Mouse (Mus musculus) heart, embryonic 15.5 days (tissue): Measurements from ENCODE around the gene Rnf185. TPM values are rescaled to one million over a fixed set of nuclear protein-coding genes. Genes with fewer than 3 reads are reported as not detected.

Source experiments
- ATAC-seq: fragments of 200-750 bp; cut with Nextera tagmentation; replicated peaks from 2 replicates; pipeline ENCODE4 v1.8.0; 2017; ENCODE audit warnings: low read depth, moderate TSS enrichment; ENCODE audit not compliant: insufficient number of reproducible peaks, insufficient read depth, low FRiP score
- H3K27ac ChIP-seq: fragments of 300-500 bp; sonication (generic); 2 replicates; pipeline ENCODE4 v1.5.1; 2015; ENCODE audit warnings: mild to moderate bottlenecking, inconsistent platforms
- H3K27me3 ChIP-seq: fragments of 300-500 bp; sonication (generic); 2 replicates; pipeline ENCODE4 v1.6.1; 2015; ENCODE audit warnings: inconsistent platforms
- H3K36me3 ChIP-seq: fragments of 300-500 bp; sonication (generic); 2 replicates; pipeline ENCODE4 v1.6.1; 2015; ENCODE audit warnings: mild to moderate bottlenecking, inconsistent platforms
- H3K4me1 ChIP-seq: fragments of 300-500 bp; sonication (generic); replicated peaks from 2 replicates; pipeline ENCODE4 v1.6.1; 2015; ENCODE audit warnings: inconsistent platforms
- H3K4me2 ChIP-seq: fragments of 300-500 bp; sonication (generic); 2 replicates; pipeline ENCODE4 v1.6.1; 2015; ENCODE audit warnings: inconsistent platforms, mild to moderate bottlenecking, moderate library complexity
- H3K4me3 ChIP-seq: fragments of 300-500 bp; sonication (generic); 2 replicates; pipeline ENCODE4 v1.5.1; 2015; ENCODE audit warnings: mild to moderate bottlenecking, inconsistent platforms
- H3K9ac ChIP-seq: fragments of 300-500 bp; sonication (generic); 2 replicates; pipeline ENCODE4 v1.6.1; 2015; ENCODE audit warnings: mild to moderate bottlenecking, inconsistent platforms
- H3K9me3 ChIP-seq: fragments of 300-500 bp; sonication (generic); replicated peaks from 2 replicates; pipeline ENCODE4 v1.6.1; 2016; ENCODE audit warnings: inconsistent platforms
- WGBS: fragments of 180-500 bp; shearing (Covaris S2); methylation state at CpG from one replicate; pipeline ENCODE4 v1.1.7; 2015; ENCODE audit warnings: mixed read lengths; 5-methylcytosine and 5-hydroxymethylcytosine counted together
- polyA plus RNA-seq: library from polyadenylated mRNA; unstranded; fragments of >200 nt; fragmentation: Nextera tagmentation; extraction: Ambion mirVana; gene quantifications from 2 replicates; pipeline ENCODE4 v1.2.1, GENCODE M21; 2015

The Rnf185 gene
- polyA plus RNA-seq, 1 experiment from 2014 or later = 25.9 TPM

DNA sequence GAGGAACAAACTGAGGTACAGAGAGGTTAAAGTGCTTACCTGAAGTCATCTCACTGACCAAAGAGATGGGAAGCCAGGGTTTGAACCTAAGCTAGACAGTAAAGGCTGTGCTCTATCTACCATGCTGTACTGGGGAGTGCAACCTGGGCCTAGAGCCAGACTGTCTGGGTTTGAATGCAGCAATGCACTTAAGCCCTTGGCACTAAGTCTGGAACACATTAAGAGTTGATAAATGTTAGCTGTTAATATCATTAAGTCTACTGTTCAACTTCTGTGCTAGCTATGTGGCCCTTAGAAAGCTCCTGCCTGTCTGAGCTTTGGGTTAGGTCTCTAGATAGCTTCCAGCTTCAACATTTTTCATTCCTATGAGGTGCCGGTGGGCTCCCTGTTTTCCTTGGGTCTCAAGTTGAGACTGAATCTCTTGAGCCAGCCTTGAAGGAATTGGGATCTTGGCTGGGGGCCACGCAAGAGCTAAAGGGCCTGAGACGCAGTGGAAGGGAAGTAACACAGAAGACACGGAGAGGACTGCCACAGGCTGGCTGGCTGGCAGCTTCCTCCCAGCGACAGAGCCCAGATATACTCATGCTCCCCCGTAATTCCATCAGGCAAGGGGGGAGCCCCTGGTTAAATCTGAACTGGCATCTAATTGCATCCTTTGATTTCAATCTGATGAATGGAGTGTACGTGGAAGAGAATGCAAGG is 78.4 kb downstream of the Rnf185 start:
- no peaks in the 10 kb centered on the region for H3K27me3 ChIP-seq
- peak overlapping the region; percentile 19; the same call in 1 of the 2 replicates for H3K9ac ChIP-seq
- peaks cover 56% of the 10 kb centered on the region for H3K4me1 ChIP-seq
- H3K36me3 ChIP-seq = no peaks in the 10 kb centered on the region
- WGBS = 13% methylated on average over 7 of the region's 7 CpGs
- H3K4me3 ChIP-seq = peak overlapping the region; percentile 14; the same call in 1 of the 2 replicates
- no peaks in the 10 kb centered on the region for H3K9me3 ChIP-seq
- peak overlapping the region; percentile 53 for H3K4me2 ChIP-seq
- 0 out of 2 replicates have a peak, but pooled peaks have one; percentile 17 for ATAC-seq
- H3K27ac ChIP-seq = peak overlapping the region; percentile 92

DNA sequence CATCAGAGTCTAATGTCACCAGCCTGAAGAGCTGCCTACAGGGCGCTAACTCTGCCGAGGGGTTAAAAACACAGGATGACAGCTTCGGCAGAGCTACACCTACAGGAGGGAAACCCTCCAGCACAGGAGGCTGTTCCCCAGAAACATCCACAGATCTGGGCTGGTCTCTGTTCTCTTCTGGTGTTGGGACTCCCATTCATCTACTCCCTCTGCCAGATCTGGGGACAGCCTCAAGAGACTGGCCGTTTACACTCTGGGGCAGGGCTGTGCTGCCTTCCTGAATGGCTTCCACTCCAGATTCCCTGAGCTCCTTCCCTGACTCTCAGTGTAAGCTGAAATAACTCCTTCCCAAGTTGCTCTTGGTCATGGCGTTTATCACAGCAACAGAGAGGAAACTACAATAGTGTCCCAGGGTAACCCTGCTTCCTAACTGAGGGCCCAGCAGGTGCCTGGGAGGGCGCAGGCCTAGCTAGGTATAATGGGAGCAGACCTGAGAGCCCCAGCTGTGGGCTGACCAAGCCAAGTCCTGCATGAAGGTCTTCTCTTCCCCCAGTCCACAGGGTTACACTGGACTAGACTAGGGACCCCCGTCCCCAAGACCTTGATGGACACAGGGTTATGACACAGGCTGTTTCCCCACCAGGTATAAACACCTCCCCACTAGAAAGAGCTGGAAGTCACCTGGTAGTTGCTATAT is 80.4 kb downstream of the Rnf185 start:
- Histone ChIP-seq H3K9me3 (no peaks in the 10 kb centered on the region), H3K4me2 (peak overlapping the region; percentile 81), H3K9ac (peak overlapping the region; percentile 57), H3K4me3 (peak overlapping the region; percentile 59), H3K27me3 (no peaks in the 10 kb centered on the region), H3K36me3 (no peaks in the 10 kb centered on the region), H3K27ac (peak overlapping the region; percentile 80), H3K4me1 (peaks cover 67% of the 10 kb centered on the region)
- 22% methylated on average over 7 of the region's 7 CpGs for WGBS
- peak; percentile 4; the same call in 1 of the 2 replicates for ATAC-seq

DNA sequence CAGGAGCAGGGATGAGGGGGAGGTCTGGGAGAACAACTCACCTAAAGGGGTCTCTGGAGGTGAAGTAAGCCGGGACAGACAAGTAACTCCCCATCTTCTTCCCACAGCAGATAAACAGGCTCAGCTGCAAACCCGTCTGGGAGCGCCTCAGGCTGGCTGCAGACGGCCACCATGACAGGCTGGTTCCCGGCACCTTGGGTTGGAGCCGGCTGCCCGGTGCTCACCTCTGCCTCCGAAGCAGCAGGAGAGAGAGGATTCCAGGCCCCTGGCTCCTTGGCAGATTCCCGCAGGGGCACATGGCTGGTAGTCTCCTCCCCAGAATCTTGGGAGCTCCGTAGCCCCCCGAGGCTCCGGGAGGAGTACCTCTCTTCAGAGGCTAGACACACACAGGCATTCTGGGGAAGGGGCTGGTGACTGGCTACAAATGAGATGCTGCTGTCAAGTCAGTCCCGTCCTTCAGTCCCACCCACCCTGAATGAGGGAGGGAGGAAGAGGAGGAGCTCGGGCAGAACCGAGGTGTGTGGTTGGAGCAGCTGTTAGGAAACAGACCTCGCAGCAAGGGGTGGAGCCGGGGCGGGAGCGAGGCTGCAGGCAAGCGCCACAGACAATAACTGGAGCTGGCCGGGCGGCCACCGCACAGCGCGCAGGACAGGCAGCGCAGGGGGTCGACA is 81.1 kb downstream of the Rnf185 start:
- ATAC-seq = peak; percentile 90
- Histone ChIP-seq H3K27ac (peak overlapping the region; percentile 80), H3K4me1 (peaks cover 67% of the 10 kb centered on the region), H3K36me3 (no peaks in the 10 kb centered on the region), H3K27me3 (no peaks in the 10 kb centered on the region), H3K9me3 (no peaks in the 10 kb centered on the region), H3K4me3 (peak overlapping the region; percentile 59), H3K9ac (peak overlapping the region; percentile 62), H3K4me2 (peak overlapping the region; percentile 81)
- WGBS = 4% methylated on average over 27 of the region's 27 CpGs

DNA sequence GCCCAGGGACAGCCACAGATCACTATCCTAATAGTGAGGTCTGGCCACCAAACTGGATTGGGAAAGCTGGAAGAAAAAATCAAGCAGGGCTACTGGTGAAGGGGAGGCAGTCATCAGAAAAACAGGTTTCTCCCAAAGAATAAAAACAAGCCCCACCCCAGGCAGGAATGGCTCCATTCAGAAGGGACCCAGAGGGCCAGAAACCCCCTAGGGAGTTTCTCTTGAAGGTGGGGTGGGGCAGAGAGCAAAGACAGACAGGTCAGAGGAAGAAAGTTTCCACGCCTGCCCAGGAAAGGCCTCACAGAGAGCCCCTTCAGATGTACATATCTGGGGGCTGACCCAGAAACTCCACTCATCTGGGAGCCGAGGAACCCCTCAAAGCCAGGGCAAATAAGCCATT is 82.0 kb downstream of the Rnf185 start:
- peak overlapping the region; percentile 81 for H3K4me2 ChIP-seq
- 52% methylated on average over 2 of the region's 2 CpGs for WGBS
- no peaks in the 10 kb centered on the region for H3K36me3 ChIP-seq
- no peaks in the 10 kb centered on the region for H3K27me3 ChIP-seq
- ATAC-seq = no peak
- peak overlapping the region; percentile 62 for H3K9ac ChIP-seq
- no peaks in the 10 kb centered on the region for H3K9me3 ChIP-seq
- peaks cover 65% of the 10 kb centered on the region for H3K4me1 ChIP-seq
- peak overlapping the region; percentile 59 for H3K4me3 ChIP-seq
- H3K27ac ChIP-seq = peak overlapping the region; percentile 80; the same call in 1 of the 2 replicates

DNA sequence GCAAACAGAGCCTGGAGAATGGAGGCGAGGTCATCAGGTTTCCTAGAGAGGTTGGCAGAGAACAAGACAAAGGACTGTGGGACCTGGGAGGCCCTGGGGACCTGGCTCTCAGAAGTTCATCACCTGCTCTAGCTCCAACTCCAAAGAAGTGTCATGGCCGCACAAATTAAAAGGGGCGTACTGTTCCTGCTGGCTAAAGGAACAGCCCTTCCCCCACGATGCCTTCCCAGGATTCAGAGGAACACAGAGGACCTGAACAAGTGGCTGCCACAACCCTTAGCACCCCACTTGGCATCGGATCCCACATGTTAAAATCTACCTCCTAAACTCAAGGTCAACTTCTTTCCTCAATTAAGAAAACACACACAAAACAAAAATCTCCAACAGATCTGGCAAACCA is 82.7 kb downstream of the Rnf185 start:
- Histone ChIP-seq H3K9me3 (no peaks in the 10 kb centered on the region), H3K4me1 (peaks cover 58% of the 10 kb centered on the region), H3K4me2 (peak overlapping the region; percentile 81), H3K9ac (0 out of 2 replicates have a peak overlapping the region, but pooled peaks have one; percentile 19), H3K27me3 (no peaks in the 10 kb centered on the region), H3K4me3 (peak overlapping the region; percentile 59), H3K27ac (peak overlapping the region; percentile 41), H3K36me3 (no peaks in the 10 kb centered on the region)
- 78% methylated on average over 5 of the region's 5 CpGs for WGBS
- ATAC-seq = no peak

DNA sequence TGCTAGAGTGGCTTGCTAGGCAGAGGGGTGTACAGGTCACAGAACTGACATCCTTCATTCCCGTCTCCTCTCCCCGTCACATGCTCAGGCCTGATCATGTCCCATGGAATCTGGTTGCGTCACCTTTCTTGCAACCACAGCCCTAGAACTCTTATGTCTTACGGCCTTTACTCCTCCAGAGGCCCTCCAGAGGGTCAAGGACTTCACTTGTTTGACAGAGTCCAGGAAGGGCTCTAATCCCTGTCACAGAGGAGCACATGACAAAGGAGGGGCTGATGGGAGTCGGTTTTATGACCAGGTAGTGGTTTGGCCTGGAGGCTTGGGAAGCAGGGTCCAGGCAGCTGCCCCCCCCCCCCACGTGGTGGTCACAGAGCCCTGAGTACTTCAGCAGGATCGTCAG is 83.2 kb downstream of the Rnf185 start:
- Histone ChIP-seq H3K27ac (peak overlapping the region; percentile 41), H3K27me3 (no peaks in the 10 kb centered on the region), H3K9ac (0 out of 2 replicates have a peak overlapping the region, but pooled peaks have one; percentile 19), H3K36me3 (no peaks in the 10 kb centered on the region), H3K4me1 (peaks cover 54% of the 10 kb centered on the region), H3K4me3 (no peak overlapping the region), H3K4me2 (peak overlapping the region; percentile 81), H3K9me3 (no peaks in the 10 kb centered on the region)
- 44% methylated on average over 7 of the region's 7 CpGs for WGBS
- no peak for ATAC-seq

DNA sequence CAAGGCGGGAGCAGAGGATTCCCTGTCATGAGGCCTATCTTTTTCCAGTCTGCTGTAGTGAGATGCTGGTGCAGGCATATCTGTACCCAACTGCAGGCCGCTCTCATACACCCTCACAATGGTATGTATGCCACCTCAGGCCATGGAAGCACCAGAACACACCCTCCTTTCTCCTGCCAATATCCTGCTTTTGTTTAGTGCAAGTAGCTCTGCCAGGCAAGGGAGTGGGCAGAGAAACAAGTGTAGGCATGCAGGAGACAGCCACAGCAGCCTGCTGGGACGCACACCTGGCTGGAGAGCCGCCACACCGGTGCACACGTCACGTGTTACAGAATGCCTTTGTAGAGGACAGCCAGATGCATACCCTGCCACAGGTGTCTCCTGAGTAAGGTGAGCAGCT is 85.8 kb downstream of the Rnf185 start:
- ATAC-seq = no peak
- Histone ChIP-seq H3K36me3 (peaks cover 10% of the 10 kb centered on the region), H3K4me1 (peaks cover 35% of the 10 kb centered on the region), H3K27ac (no peak overlapping the region), H3K9ac (no peak overlapping the region), H3K27me3 (no peaks in the 10 kb centered on the region), H3K9me3 (no peaks in the 10 kb centered on the region), H3K4me2 (no peak overlapping the region), H3K4me3 (no peak overlapping the region)
- 84% methylated on average over 7 of the region's 7 CpGs for WGBS

Other genes with a start within 250 kb of the Rnf185 start
- 29.4 and 37.4 TPM in 2 replicates for gene Eif4enif1, start 250.0 kb downstream of the Rnf185 start, polyA plus RNA-seq
- gene Drg1, start 185.9 kb downstream of the Rnf185 start, polyA plus RNA-seq = 142 and 159 TPM in 2 replicates
- gene Patz1, start 163.5 kb downstream of the Rnf185 start, polyA plus RNA-seq = 20.0 and 32.0 TPM in 2 replicates
- gene Pik3ip1, start 122.0 kb downstream of the Rnf185 start, polyA plus RNA-seq = 35.1 and 36.1 TPM in 2 replicates
- gene Limk2, start 43.2 kb downstream of the Rnf185 start, polyA plus RNA-seq = 42.3 and 54.6 TPM in 2 replicates
- 0.10 and 0.28 TPM in 2 replicates for gene Pla2g3, start 35.9 kb upstream of the Rnf185 start, polyA plus RNA-seq
- 9.4 and 11.4 TPM in 2 replicates for gene Inpp5j, start 52.5 kb upstream of the Rnf185 start, polyA plus RNA-seq
- gene Selenom, start 62.3 kb upstream of the Rnf185 start, polyA plus RNA-seq = 132 and 138 TPM in 2 replicates
- gene Smtn, start 88.2 kb upstream of the Rnf185 start, polyA plus RNA-seq = 79.2 and 101 TPM in 2 replicates
- gene Morc2a, start 196.8 kb upstream of the Rnf185 start, polyA plus RNA-seq = 15.7 and 20.0 TPM in 2 replicates